11 mouse cellular contexts compared by ENCODE assay signal in genomic region chr4:155281227-155281626, GRCm38 (mm10). TPM values are rescaled to one million over a fixed set of nuclear protein-coding genes. Genes with fewer than 3 reads are reported as not detected.
DNase-seq lines count a peak whose midpoint lies in the region; ATAC-seq and TF ChIP-seq lines count a peak whose summit lies in the region.
"Had no signal": no experiment of that assay in that cellular context is flagged by ENCODE, and none has a peak within 500 bp of the region (broad histone marks: within the 10 kb centered on the region; RNA-seq: fewer than 3 reads in every experiment).

No protein-coding gene starts in this region.

- H3K27ac ChIP-seq in kidney, embryonic 15.5 days: peak overlapping the region; percentile 80; the same call in 1 of the 2 replicates
- peak overlapping the region; percentile 90; the same call in 1 of the 2 replicates for H3K27ac ChIP-seq in embryonic fibroblast, embryonic 13.5 days (ENCODE audit: insufficient read depth, low read length)

- H3K4me2 ChIP-seq in kidney, embryonic 15.5 days: no peak overlapping the region

- no peak overlapping the region for H3K4me3 ChIP-seq in kidney, embryonic 15.5 days (replicated peaks)
- H3K4me3 ChIP-seq in embryonic fibroblast, embryonic 13.5 days (ENCODE audit: insufficient read depth, low read length): no peak overlapping the region

- H3K36me3 ChIP-seq in kidney, embryonic 15.5 days: no peaks in the 10 kb centered on the region

- no peak overlapping the region for H3K9ac ChIP-seq in kidney, embryonic 15.5 days

- TF ChIP-seq CTCF in embryonic fibroblast, embryonic 13.5 days (IDR thresholded peaks at IDR 0.05; ENCODE audit: borderline replicate concordance, insufficient read depth, low read length): no peak

- no peak for ATAC-seq in kidney, embryonic 15.5 days (replicated peaks; ENCODE audit: low FRiP score)

- H3K4me1 ChIP-seq in kidney, embryonic 15.5 days: peaks cover 60% of the 10 kb centered on the region
- peaks cover 26% of the 10 kb centered on the region for H3K4me1 ChIP-seq in embryonic fibroblast, embryonic 13.5 days (ENCODE audit: control insufficient read depth, insufficient read depth, low read length)

- 75% methylated on average over 2 of the region's 2 CpGs for WGBS in kidney, embryonic 15.5 days

- H3K27me3 ChIP-seq in kidney, embryonic 15.5 days: no peaks in the 10 kb centered on the region

- no peak for TF ChIP-seq POLR2A in embryonic fibroblast, embryonic 13.5 days (IDR thresholded peaks at IDR 0.05; ENCODE audit: low read depth, low read length)

- DNase-seq in kidney, adult 8-10 months: no peak
- DNase-seq in 416B (ENCODE audit: low read depth): peak; percentile 12
- DNase-seq in Muller cell, postnatal 12 days (ENCODE audit: inconsistent ontology term): peak; percentile 33
- DNase-seq in right cerebral cortex, adult 18-20 months: no peak
- no peak for DNase-seq in heart, postnatal 14 days
- DNase-seq in frontal cortex, postnatal 10 days (ENCODE audit: low spot score in 2 of 2): no peak
- DNase-seq: cerebellum, adult 8-10 months; lung, adult 2 months; spleen, adult 18-20 months had no signal

- intact Hi-C loops in heart, postnatal 14 days (cut with DNase I): no loop called here

- no peaks in the 10 kb centered on the region for H3K9me3 ChIP-seq in kidney, embryonic 15.5 days (replicated peaks)

RNA-seq across cellular contexts. Expression of gene Faap20, which starts 31.6 kb away (rescaled TPM):
- 66.2 and 68.8 TPM in 2 replicates for polyA plus RNA-seq in kidney, embryonic 15.5 days (2015; fragmentation: Nextera tagmentation; extraction: Ambion mirVana)
- 19.8 and 21.1 TPM in 2 replicates for polyA plus RNA-seq in embryonic fibroblast, embryonic 13.5 days (2011; ENCODE audit: insufficient read length, low read depth, missing spikeins)
- 10 to 100 TPM; 19.0 to 19.6 TPM for total RNA-seq in heart, postnatal 14 days (2021)

RNA-seq across cellular contexts. Expression of gene Ski, which starts 58.8 kb away (rescaled TPM):
- polyA plus RNA-seq in kidney, embryonic 15.5 days (2015; fragmentation: Nextera tagmentation; extraction: Ambion mirVana): 14.7 and 16.9 TPM in 2 replicates
- polyA plus RNA-seq in embryonic fibroblast, embryonic 13.5 days (2011; ENCODE audit: insufficient read length, low read depth, missing spikeins): 88.4 and 106 TPM in 2 replicates
- 10 to 100 TPM; 65.0 to 65.3 TPM for total RNA-seq in heart, postnatal 14 days (2021)

Comparison
In these comparisons a context has a peak if more than half of its experiments do, and no peak if none do; other contexts are left out.
1. DNase-seq: peak in 416B (single experiment) and Muller cell, postnatal 12 days (single experiment); none in kidney, adult 8-10 months (0 of 2), right cerebral cortex, adult 18-20 months (single experiment), heart, postnatal 14 days (0 of 2) and frontal cortex, postnatal 10 days (0 of 2).